Mouse (Mus musculus) spleen, postnatal 10 days (tissue): ENCODE measurements around the gene Cntd1.
"Not testable (repeated sequence)": the region's sequence is repeated elsewhere in the genome, so short reads cannot be mapped to it uniquely, and the experiment has no call there.

Experiments
- DNase-seq, 2 experiments: peaks; one replicate each; pipeline ENCODE4 v3.0.0; 2021 to 2022; ENCODE audit warnings: low spot score in 2 of 2

Gene Cntd1

GRCm38 (mm10) chr11:101330371-101330924, 51.6 kb downstream of the Cntd1 start, which contains the start of gene Aoc3:
Gene Aoc3 (plus strand): TSS chr11:101330605.
- no peak for DNase-seq

GRCm38 (mm10) chr11:101330961-101331360, 52.1 kb downstream of the Cntd1 start:
- DNase-seq: not testable (repeated sequence)

- no peak for DNase-seq
Measured at GRCm38 (mm10) chr11:101332537-101332936, 53.7 kb downstream of the Cntd1 start.

DNA sequence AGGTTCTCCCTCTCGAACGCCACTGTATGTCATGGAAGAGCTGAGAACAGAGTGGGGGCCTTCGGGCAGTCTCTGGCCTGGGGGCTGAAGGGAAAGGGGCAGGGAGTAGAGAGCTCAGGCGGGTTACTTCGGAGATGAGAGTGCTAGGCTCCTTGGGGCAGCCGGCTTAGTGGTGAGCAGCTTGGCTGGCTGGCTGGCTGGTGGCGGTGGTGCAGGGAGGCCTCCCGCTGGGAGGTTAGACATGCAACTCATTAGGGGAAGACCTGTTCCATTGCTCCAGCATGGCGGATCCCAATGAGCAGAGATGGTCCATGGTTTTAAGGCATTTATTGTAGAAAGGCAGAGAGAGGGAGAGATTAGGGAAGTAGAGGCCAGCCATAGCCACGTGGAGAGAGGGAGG, 55.2 kb downstream of the Cntd1 start:
- no peak for DNase-seq

DNA sequence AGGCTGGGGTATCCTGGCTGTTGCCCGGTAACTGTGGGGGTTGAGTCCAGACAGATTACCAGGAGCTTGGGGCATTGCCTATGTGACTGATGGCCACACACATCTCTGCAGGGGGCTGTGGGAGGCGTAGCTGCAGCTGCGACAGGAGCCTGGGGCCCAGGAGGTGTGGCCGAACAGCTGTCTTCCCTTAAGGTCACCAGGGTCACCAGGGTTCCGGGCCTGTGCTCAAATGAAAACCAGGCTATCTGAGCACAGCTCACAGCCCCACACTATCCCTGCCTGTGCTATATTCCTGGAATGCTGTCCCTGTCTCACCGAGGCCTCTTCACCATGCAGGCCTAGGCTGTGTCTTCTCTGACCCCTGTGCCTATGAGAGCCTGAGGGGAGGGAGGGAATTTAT, 55.7 kb downstream of the Cntd1 start:
- DNase-seq: no peak

DNA sequence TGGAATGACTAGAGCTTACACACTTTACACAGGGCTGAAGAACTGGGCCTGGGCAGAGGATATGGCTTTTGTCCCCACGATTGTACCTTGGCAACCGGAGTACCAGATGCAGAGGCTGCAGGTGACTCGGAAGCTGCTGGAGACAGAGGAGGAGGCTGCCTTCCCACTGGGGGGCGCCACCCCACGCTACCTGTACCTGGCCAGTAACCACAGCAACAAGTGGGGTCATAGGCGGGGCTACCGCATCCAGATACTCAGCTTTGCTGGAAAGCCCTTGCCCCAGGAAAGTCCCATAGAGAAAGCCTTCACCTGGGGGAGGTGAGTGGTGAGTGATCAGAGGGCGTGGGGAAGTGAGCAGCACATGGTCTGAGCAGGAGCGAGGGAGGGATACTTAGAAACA, 56.9 kb downstream of the Cntd1 start:
- no peak for DNase-seq

DNA sequence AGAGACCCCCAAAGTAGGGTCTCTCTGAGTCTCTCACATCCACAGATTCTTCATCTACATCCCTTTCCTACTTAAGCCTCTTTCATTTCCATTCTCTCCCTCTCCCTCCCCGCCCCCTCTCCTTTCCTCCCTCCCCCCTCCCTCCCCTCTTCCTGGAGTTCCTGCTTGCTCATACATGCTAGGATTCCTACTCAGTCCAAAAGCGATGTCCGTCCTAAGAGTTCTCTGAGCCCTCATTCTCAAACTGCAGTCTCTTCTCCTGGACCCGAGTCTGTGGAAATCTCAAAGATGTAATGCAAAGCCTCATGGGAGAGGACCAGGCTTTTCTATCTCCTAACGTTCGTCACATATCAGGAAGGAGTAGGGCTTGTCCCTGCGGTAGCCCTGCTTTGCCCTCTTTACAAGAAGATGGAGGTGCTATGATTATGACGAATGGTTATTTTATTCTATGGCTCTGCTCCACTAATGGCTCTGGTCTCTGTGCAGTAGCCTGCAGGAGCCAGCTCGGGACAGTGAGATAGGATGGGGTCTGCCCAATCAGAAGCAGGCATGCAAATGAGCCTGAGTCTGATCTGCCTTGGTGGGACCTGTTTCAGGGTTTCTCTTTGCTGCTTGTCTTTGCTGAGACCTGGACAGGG, 59.4 kb downstream of the Cntd1 start:
- peak in 1 of 2 experiments; percentile 43 for DNase-seq
